12 mouse cellular contexts compared by ENCODE assay signal in the genomic region with DNA sequence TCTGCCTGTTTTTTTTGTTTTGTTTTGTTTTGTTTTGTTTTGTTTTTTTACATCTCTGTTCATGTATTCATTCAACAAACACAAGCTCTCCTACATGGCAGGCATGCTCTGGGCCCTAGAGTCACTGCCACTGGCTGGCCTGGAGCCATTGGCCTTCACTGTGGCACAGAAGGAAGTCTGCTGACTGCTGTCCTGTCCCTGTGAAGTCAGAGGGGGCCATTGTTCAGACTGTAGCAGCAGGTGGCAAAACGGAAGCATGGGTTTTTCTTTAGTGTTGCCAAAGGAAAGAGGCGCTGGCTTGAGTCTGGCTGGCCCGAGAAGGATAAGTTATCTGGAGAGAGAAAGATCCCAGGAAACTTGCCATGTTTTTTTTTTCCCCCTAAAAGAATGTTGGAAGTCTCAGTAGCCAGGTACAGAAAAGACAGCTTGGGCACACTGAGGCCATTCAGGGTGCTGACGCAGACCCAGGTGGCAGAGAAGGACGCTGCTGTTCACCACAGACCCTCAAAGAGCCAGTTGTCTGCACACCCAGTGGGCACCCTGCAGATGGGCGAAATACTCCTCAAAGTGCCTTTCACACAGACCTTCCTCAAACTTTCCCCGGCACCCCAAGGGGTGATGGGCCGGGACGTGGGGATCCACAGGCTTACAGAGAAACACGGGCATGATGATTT. TPM values are rescaled to one million over a fixed set of nuclear protein-coding genes. Genes with fewer than 3 reads are reported as not detected.
DNase-seq lines count a peak whose midpoint lies in the region; TF ChIP-seq lines count a peak whose summit lies in the region.
"Had no signal": no experiment of that assay in that cellular context is flagged by ENCODE, and none has a peak within 500 bp of the region (broad histone marks: within the 10 kb centered on the region; RNA-seq: fewer than 3 reads in every experiment).

No protein-coding gene starts in this region.

- H3K36me3 ChIP-seq in kidney, adult 2 months (ENCODE audit: control insufficient read depth, insufficient read depth, low read length), result no peaks in the 10 kb centered on the region
- H3K36me3 ChIP-seq: G1E had no signal

- H3K4me1 ChIP-seq in kidney, adult 2 months (ENCODE audit: control insufficient read depth, insufficient read depth, low read length), result no peaks in the 10 kb centered on the region

- TF ChIP-seq POLR2A in kidney, adult 2 months (IDR thresholded peaks at IDR 0.05; ENCODE audit: low read depth, low read length), result no peak

- DNase-seq in layer of hippocampus, adult 2 months (ENCODE audit: low spot score in 2 of 2), result peak in 1 of 2 experiments; percentile 26
- no peak for DNase-seq in layer of hippocampus, adult 9-10 months (ENCODE audit: low spot score)
- DNase-seq in 3T3-L1 (ENCODE audit: low read depth, low spot score), result peak; percentile 34
- peak; percentile 85 for DNase-seq in brain, adult 2 months (ENCODE audit: low read depth, low spot score)
- peak; percentile 17 to 32 for DNase-seq in layer of hippocampus, postnatal 36 days
- DNase-seq in kidney, adult 2 months, result no peak
- no peak for DNase-seq in heart, adult 18-20 months
- no peak for DNase-seq in ovary, postnatal 14 days (ENCODE audit: low spot score)
- DNase-seq: cerebellum, adult 18-20 months; kidney, adult 18-20 months had no signal

- WGBS in kidney, adult 2 months, result 88% methylated on average over 10 of the region's 10 CpGs

- H3K27me3 ChIP-seq in kidney, adult 2 months (replicated peaks; ENCODE audit: control insufficient read depth, insufficient read depth, low read length), result no peaks in the 10 kb centered on the region

- H3K27ac ChIP-seq in layer of hippocampus, adult 2 months, result peak overlapping the region; percentile 78
- H3K27ac ChIP-seq in kidney, adult 2 months (ENCODE audit: insufficient read depth, low read depth, low read length), result no peak overlapping the region

- no peak overlapping the region for H3K4me3 ChIP-seq in layer of hippocampus, adult 2 months
- no peak overlapping the region for H3K4me3 ChIP-seq in kidney, adult 2 months (ENCODE audit: insufficient read depth, low read depth, low read length)
- H3K4me3 ChIP-seq: megakaryocyte, embryonic 14.5 days had no signal

- TF ChIP-seq CTCF in layer of hippocampus, adult 2 months (conservative IDR thresholded peaks at IDR 0.05), result no peak
- TF ChIP-seq CTCF in kidney, adult 2 months (conservative IDR thresholded peaks at IDR 0.05; ENCODE audit: insufficient read depth, insufficient read length, low read depth, low read length), result no peak

RNA-seq across cellular contexts. Expression of a gene that starts 57.8 kb away (rescaled TPM):
- total RNA-seq in layer of hippocampus, adult 2 months (2021), result 10 to 100 TPM; 45.1 to 45.6 TPM
- 10 to 100 TPM; 34.7 to 36.9 TPM for total RNA-seq in layer of hippocampus, postnatal 36 days (2021)
- 9.7 and 11.8 TPM in 2 replicates for polyA plus RNA-seq in kidney, adult 2 months (2012; rRNA removed)
- total RNA-seq in heart, adult 18-20 months (2021), result 10 to 100 TPM; 18.4 to 23.0 TPM

Comparison
In these comparisons a context has a peak if more than half of its experiments do, and no peak if none do; other contexts are left out.
1. DNase-seq: peak in 3T3-L1 (single experiment), brain, adult 2 months (single experiment) and layer of hippocampus, postnatal 36 days (2 of 2); none in layer of hippocampus, adult 9-10 months (single experiment), kidney, adult 2 months (single experiment), heart, adult 18-20 months (0 of 2) and ovary, postnatal 14 days (single experiment).